Comparison of ENCODE assay signal across 9 mouse cellular contexts in genomic region chr6:137541216-137542176, GRCm38 (mm10).
DNase-seq lines count a peak whose midpoint lies in the region; ATAC-seq lines count a peak whose summit lies in the region.
"Had no signal": no experiment of that assay in that cellular context is flagged by ENCODE, and none has a peak within 500 bp of the region (broad histone marks: within the 10 kb centered on the region; RNA-seq: fewer than 3 reads in every experiment).

No protein-coding gene starts in this region.

- H3K27me3 ChIP-seq in forebrain, embryonic 12.5 days: peaks cover 20% of the 10 kb centered on the region
- no peaks in the 10 kb centered on the region for H3K27me3 ChIP-seq in forebrain, embryonic 15.5 days
- H3K27me3 ChIP-seq: neural tube, embryonic 13.5 days had no signal

- H3K4me3 ChIP-seq in forebrain, embryonic 12.5 days (replicated peaks): no peak overlapping the region
- no peak overlapping the region for H3K4me3 ChIP-seq in forebrain, embryonic 15.5 days
- H3K4me3 ChIP-seq: neural tube, embryonic 13.5 days had no signal

- H3K9ac ChIP-seq in forebrain, embryonic 12.5 days: no peak overlapping the region
- no peak overlapping the region for H3K9ac ChIP-seq in forebrain, embryonic 15.5 days (replicated peaks)
- H3K9ac ChIP-seq: neural tube, embryonic 13.5 days had no signal

- no peak for ATAC-seq in forebrain, embryonic 12.5 days (ENCODE audit: low FRiP score)
- no peak for ATAC-seq in forebrain, embryonic 15.5 days (replicated peaks)
- peak; percentile 76 for ATAC-seq in CD4-positive, CD25-positive, alpha-beta regulatory T cell, adult 4 months
- ATAC-seq in megakaryocyte-erythroid progenitor cell, adult 5-6 weeks (replicated peaks; ENCODE audit: low FRiP score, low TSS enrichment, poor library complexity, severe bottlenecking): peak; percentile 88

- peak overlapping the region; percentile 25; the same call in 1 of the 2 replicates for H3K4me2 ChIP-seq in forebrain, embryonic 12.5 days
- H3K4me2 ChIP-seq in forebrain, embryonic 15.5 days (replicated peaks): no peak overlapping the region

- no peak overlapping the region for H3K27ac ChIP-seq in forebrain, embryonic 12.5 days
- H3K27ac ChIP-seq in forebrain, embryonic 15.5 days (replicated peaks): no peak overlapping the region

- H3K9me3 ChIP-seq in forebrain, embryonic 12.5 days: no peaks in the 10 kb centered on the region
- no peaks in the 10 kb centered on the region for H3K9me3 ChIP-seq in forebrain, embryonic 15.5 days
- H3K9me3 ChIP-seq: neural tube, embryonic 13.5 days had no signal

- peaks cover 30% of the 10 kb centered on the region for H3K4me1 ChIP-seq in forebrain, embryonic 12.5 days
- H3K4me1 ChIP-seq in forebrain, embryonic 15.5 days: peaks cover 13% of the 10 kb centered on the region

- WGBS in forebrain, embryonic 12.5 days: 54% methylated on average over 17 of the region's 17 CpGs
- WGBS in forebrain, embryonic 15.5 days: 52% methylated on average over 17 of the region's 17 CpGs

- peak; percentile 67 for DNase-seq in induced T-regulatory cell, adult 2 months (ENCODE audit: low read depth)
- DNase-seq in gastrocnemius, adult 18-20 months (ENCODE audit: low spot score): no peak
- no peak for DNase-seq in right cerebral cortex, postnatal 36 days (ENCODE audit: low spot score in 2 of 2)
- no peak for DNase-seq in cerebellum, postnatal 25 days

- H3K36me3 ChIP-seq in forebrain, embryonic 12.5 days (replicated peaks): no peaks in the 10 kb centered on the region
- H3K36me3 ChIP-seq in forebrain, embryonic 15.5 days: no peaks in the 10 kb centered on the region
- H3K36me3 ChIP-seq: neural tube, embryonic 13.5 days had no signal

Comparison
In these comparisons a context has a peak if more than half of its experiments do, and no peak if none do; other contexts are left out.
1. ATAC-seq: peak in CD4-positive, CD25-positive, alpha-beta regulatory T cell, adult 4 months (single experiment) and megakaryocyte-erythroid progenitor cell, adult 5-6 weeks (single experiment); none in forebrain, embryonic 12.5 days (single experiment) and forebrain, embryonic 15.5 days (single experiment).